Mouse (Mus musculus): ENCODE results near the gene Ipp. TPM values are rescaled to one million over a fixed set of nuclear protein-coding genes. Genes with fewer than 3 reads are reported as not detected.

Ipp gene
- 7.5 and 7.7 TPM in 2 replicates for polyA plus RNA-seq (2012; rRNA removed)

GRCm38 (mm10) chr4:116507425-116508218, at the start of gene Ipp:
TSS of gene Ipp (plus strand) at chr4:116507549.

GRCm38 (mm10) chr4:116464126-116464981, 43.0 kb upstream of the Ipp start, which contains the start of gene Mast2:
TSS of gene Mast2 (minus strand) at chr4:116464183.

GRCm38 (mm10) chr4:116555413-116556300, 48.3 kb downstream of the Ipp start, which contains the start of gene Tmem69:
TSS of gene Tmem69 (minus strand) at chr4:116555936.

GRCm38 (mm10) chr4:116557306-116558121, 50.2 kb downstream of the Ipp start, which contains the start of gene Gpbp1l1:
TSS of gene Gpbp1l1 (plus strand) at chr4:116557658.

Other genes with a start within 250 kb of the Ipp start
- gene Mast2, start 43.4 kb upstream of the Ipp start, polyA plus RNA-seq (2012; rRNA removed) = 134 and 146 TPM in 2 replicates
- 9.9 and 10.9 TPM in 2 replicates for gene Tmem69, start 48.4 kb downstream of the Ipp start, polyA plus RNA-seq (2012; rRNA removed)
- 25.9 and 29.3 TPM in 2 replicates for gene Gpbp1l1, start 50.1 kb downstream of the Ipp start, polyA plus RNA-seq (2012; rRNA removed)
- gene Ccdc17, start 89.1 kb downstream of the Ipp start, polyA plus RNA-seq (2012; rRNA removed) = 3.5 and 3.7 TPM in 2 replicates
- gene Nasp, start 120.4 kb downstream of the Ipp start, polyA plus RNA-seq (2012; rRNA removed) = 105 and 116 TPM in 2 replicates
- gene Akr1a1, start 144.1 kb downstream of the Ipp start, polyA plus RNA-seq (2012; rRNA removed) = 665 and 713 TPM in 2 replicates
- gene Prdx1, start 178.0 kb downstream of the Ipp start, polyA plus RNA-seq (2012; rRNA removed) = 188 and 214 TPM in 2 replicates
- gene Mmachc, start 200.9 kb downstream of the Ipp start, polyA plus RNA-seq (2012; rRNA removed) = 18.5 and 18.6 TPM in 2 replicates
- gene Ccdc163, start 201.0 kb downstream of the Ipp start, polyA plus RNA-seq (2012; rRNA removed) = 17.7 and 21.4 TPM in 2 replicates
- 1.8 and 2.2 TPM in 2 replicates for gene Tesk2, start 213.4 kb downstream of the Ipp start, polyA plus RNA-seq (2012; rRNA removed)

Data from central nervous system, embryonic 18 days (tissue).